Mouse (Mus musculus) bone marrow, adult 2 months (tissue): ENCODE results near the gene Ccdc38.

Experiments used
- CTCF ChIP-seq: fragments of 200-500 bp; IDR thresholded peaks from 2 replicates; pipeline ENCODE4 v1.5.1; 2011; ENCODE audit warnings: low read length, control low read depth; ENCODE audit not compliant: control insufficient read depth, insufficient read depth
- POLR2A ChIP-seq: fragments of 200-500 bp; IDR thresholded peaks from 2 replicates; pipeline ENCODE4 v1.6.1; 2011; ENCODE audit warnings: low read depth, mild to moderate bottlenecking, control low read depth, low read length, borderline replicate concordance; ENCODE audit not compliant: control insufficient read depth

DNA sequence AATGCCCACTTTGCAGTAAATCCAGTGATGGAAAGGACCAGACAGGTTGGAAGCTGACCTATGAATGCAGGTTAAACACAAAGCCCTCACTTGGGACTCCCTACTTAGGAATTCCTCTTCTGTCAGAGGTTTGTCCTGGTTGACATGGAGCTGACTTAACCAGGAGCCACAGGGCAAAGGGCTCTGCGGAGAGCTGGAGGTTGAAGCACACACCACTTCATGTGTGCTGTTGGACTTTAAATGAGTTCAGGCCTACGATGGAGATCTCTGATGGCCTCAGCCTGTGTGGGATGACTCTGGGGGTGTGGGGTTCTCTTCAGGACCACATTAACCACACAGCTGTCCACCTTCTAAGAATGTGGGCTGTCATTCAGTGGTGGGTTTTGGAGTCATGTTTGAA is 2.1 kb upstream of the Ccdc38 start:
- TF ChIP-seq POLR2A (no peak), CTCF (no peak)
